Mouse (Mus musculus): Measurements from ENCODE around the gene Jchain. TPM values are rescaled to one million over a fixed set of nuclear protein-coding genes. Genes with fewer than 3 reads are reported as not detected.

Gene Jchain
- 10 to 100 TPM; 50.1 to 63.4 TPM for total RNA-seq (2023)

GRCm38 (mm10) chr5:88527657-88528056 lies at the start of gene Jchain:
TSS of gene Jchain (minus strand) at chr5:88527891.

GRCm38 (mm10) chr5:88564501-88565147 lies 36.9 kb upstream of the Jchain start, which contains the start of gene Rufy3:
TSS of gene Rufy3 (plus strand) at chr5:88565040.

GRCm38 (mm10) chr5:88554086-88554886 lies 26.6 kb upstream of the Jchain start, which contains the start of gene Utp3:
TSS of gene Utp3 (plus strand) at chr5:88554462.

GRCm38 (mm10) chr5:88487675-88488074 lies 40.0 kb downstream of the Jchain start, which contains the start of gene Enam:
TSS of gene Enam (plus strand) at chr5:88487975.

Other genes starting within 250 kb of the Jchain start
- gene Prol1, start 210.6 kb downstream of the Jchain start, total RNA-seq (2023), result not detected
- not detected for gene Amtn, start 151.8 kb downstream of the Jchain start, total RNA-seq (2023)
- not detected for gene Ambn, start 71.9 kb downstream of the Jchain start, total RNA-seq (2023)
- not detected for gene Enam, start 39.9 kb downstream of the Jchain start, total RNA-seq (2023)
- gene Utp3, start 26.6 kb upstream of the Jchain start, total RNA-seq (2023), result 10 to 100 TPM; 33.7 to 39.3 TPM
- 10 to 100 TPM; 31.2 to 38.9 TPM for gene Rufy3, start 37.1 kb upstream of the Jchain start, total RNA-seq (2023)
- gene Grsf1, start 148.3 kb upstream of the Jchain start, total RNA-seq (2023), result 10 to 100 TPM; 54.7 to 56.4 TPM
- gene Mob1b, start 193.0 kb upstream of the Jchain start, total RNA-seq (2023), result 10 to 100 TPM; 19.7 to 23.5 TPM
- 10 to 100 TPM; 23.8 to 31.4 TPM for gene Dck, start 237.1 kb upstream of the Jchain start, total RNA-seq (2023)

Data from B cell, adult 67 days (primary cell).